Mouse (Mus musculus) spleen, adult 2 months (tissue): Measurements from ENCODE around the gene Rai2.

Source experiments
- CTCF ChIP-seq: fragments of 200-500 bp; IDR thresholded peaks from 2 replicates; pipeline ENCODE4 v1.5.1; 2011; ENCODE audit warnings: mild to moderate bottlenecking, inconsistent platforms; ENCODE audit not compliant: insufficient read depth, insufficient read length, insufficient replicate concordance; ENCODE audit errors: extremely low read depth
- POLR2A ChIP-seq: fragments of 200-500 bp; IDR thresholded peaks from 2 replicates; pipeline ENCODE4 v1.6.1; 2011; ENCODE audit warnings: low read depth, low read length, inconsistent platforms

DNA sequence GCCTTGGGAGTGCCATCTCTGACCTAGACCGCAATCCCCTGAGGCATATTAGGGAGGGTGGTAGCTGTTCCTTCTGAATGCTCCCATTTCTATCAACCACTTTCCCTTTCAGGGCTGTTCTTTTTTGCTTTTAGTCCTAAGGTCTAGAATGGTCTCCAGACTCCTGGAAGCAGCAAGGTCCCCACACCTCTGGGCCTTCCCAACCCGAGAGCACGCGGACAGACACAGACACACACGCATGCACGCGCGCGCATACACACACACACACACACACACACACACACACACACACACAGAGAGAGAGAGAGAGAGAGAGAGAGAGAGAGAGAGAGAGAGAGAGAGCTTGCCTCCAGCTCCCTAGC lies 385 bp upstream of the Rai2 start:
- TF ChIP-seq POLR2A: no peak
- TF ChIP-seq CTCF: no peak
